Mouse (Mus musculus) macrophage (primary cell): ENCODE measurements around the gene Slc22a14. TPM values are rescaled to one million over a fixed set of nuclear protein-coding genes. Genes with fewer than 3 reads are reported as not detected.
A peak's percentile ranks its signal among the peaks of the same experiment; 100 is the strongest.
"Not testable (repeated sequence)": the region's sequence is repeated elsewhere in the genome, so short reads cannot be mapped to it uniquely, and the experiment has no call there.

ENCODE experiments used
- H3K27ac ChIP-seq: fragments of 350-480 bp; formaldehyde crosslinking; 2 replicates; pipeline ENCODE4 v1.9.0; 2021
- H3K36me3 ChIP-seq: fragments of 350-480 bp; formaldehyde crosslinking; 2 replicates; pipeline ENCODE4 v1.9.0; 2021; ENCODE audit errors: inconsistent target
- H3K4me3 ChIP-seq: fragments of 350-480 bp; formaldehyde crosslinking; 2 replicates; pipeline ENCODE4 v1.9.0; 2021; ENCODE audit errors: inconsistent target
- H3K79me2 ChIP-seq: fragments of 350-480 bp; formaldehyde crosslinking; 2 replicates; pipeline ENCODE4 v1.9.0; 2021; ENCODE audit errors: inconsistent target
- WGBS: methylation state at CpG from one replicate; pipeline ENCODE4 v1.1.7; 2026; ENCODE audit warnings: inconsistent platforms; ENCODE audit not compliant: missing documents; 5-methylcytosine and 5-hydroxymethylcytosine counted together
- polyA plus RNA-seq: library from polyadenylated mRNA; stranded (reverse); fragments of 250-400 nt; gene quantifications from 3 replicates; pipeline ENCODE4 v1.2.4, GENCODE M21; 2018; ENCODE audit warnings: inconsistent platforms

The Slc22a14 gene
- polyA plus RNA-seq, 1 experiment from 2014 or later = not detected

- not testable (repeated sequence) for H3K36me3 ChIP-seq, H3K27ac ChIP-seq, H3K79me2 ChIP-seq, H3K4me3 ChIP-seq
- 96% methylated on average over 4 of the region's 5 CpGs for WGBS
These were observed 90.5 kb downstream of the Slc22a14 start for GRCm38 (mm10) chr9:119274814-119275213.

- Histone ChIP-seq H3K27ac (no peak overlapping the region), H3K36me3 (peaks cover 29% of the 10 kb centered on the region)
- 100% methylated on average over 4 of the region's 4 CpGs for WGBS
These were observed 93.9 kb downstream of the Slc22a14 start for GRCm38 (mm10) chr9:119271496-119271895.

GRCm38 (mm10) chr9:119268588-119269145, 96.7 kb downstream of the Slc22a14 start:
- Histone ChIP-seq H3K27ac (no peak overlapping the region), H3K36me3 (peaks cover 38% of the 10 kb centered on the region), H3K4me3 (no peak overlapping the region), H3K79me2 (no peaks in the 10 kb centered on the region)
- 93% methylated on average over 9 of the region's 11 CpGs for WGBS

More at GRCm38 (mm10) chr9:119271496-119271895, 93.9 kb downstream of the Slc22a14 start:
- Histone ChIP-seq H3K4me3 (no peak overlapping the region), H3K79me2 (no peaks in the 10 kb centered on the region)

- Histone ChIP-seq H3K4me3 (no peak overlapping the region), H3K27ac (no peak overlapping the region), H3K79me2 (no peaks in the 10 kb centered on the region), H3K36me3 (peaks cover 39% of the 10 kb centered on the region)
- 93% methylated on average over 6 of the region's 6 CpGs for WGBS
These were observed 97.2 kb downstream of the Slc22a14 start for GRCm38 (mm10) chr9:119268120-119268519.

GRCm38 (mm10) chr9:119266121-119266395, 99.3 kb downstream of the Slc22a14 start:
- not testable (repeated sequence) for H3K79me2 ChIP-seq, H3K27ac ChIP-seq, H3K4me3 ChIP-seq
- H3K36me3 ChIP-seq = peaks cover 39% of the 10 kb centered on the region
- WGBS = 98% methylated on average over 5 of the region's 5 CpGs

- WGBS = 62% methylated on average over 1 of the region's 1 CpGs
- H3K36me3 ChIP-seq = peaks cover 35% of the 10 kb centered on the region
- not testable (repeated sequence) for H3K79me2 ChIP-seq, H3K27ac ChIP-seq, H3K4me3 ChIP-seq
These were observed 99.8 kb downstream of the Slc22a14 start for GRCm38 (mm10) chr9:119265373-119266120.

- Histone ChIP-seq H3K79me2 (no peaks in the 10 kb centered on the region), H3K36me3 (peaks cover 46% of the 10 kb centered on the region), H3K27ac (no peak overlapping the region), H3K4me3 (no peak overlapping the region)
- WGBS = 71% methylated on average over 4 of the region's 4 CpGs
These were observed 102.3 kb downstream of the Slc22a14 start for GRCm38 (mm10) chr9:119263067-119263466.

GRCm38 (mm10) chr9:119260825-119261224, 104.5 kb downstream of the Slc22a14 start:
- 88% methylated on average over 2 of the region's 2 CpGs for WGBS

GRCm38 (mm10) chr9:119258785-119259184, 106.6 kb downstream of the Slc22a14 start:
- no peaks in the 10 kb centered on the region for H3K79me2 ChIP-seq
- no peak overlapping the region for H3K27ac ChIP-seq
- H3K4me3 ChIP-seq = no peak overlapping the region
- 100% methylated on average over 2 of the region's 2 CpGs for WGBS
- peaks cover 29% of the 10 kb centered on the region for H3K36me3 ChIP-seq

More at GRCm38 (mm10) chr9:119260825-119261224, 104.5 kb downstream of the Slc22a14 start:
- Histone ChIP-seq H3K36me3 (peaks cover 36% of the 10 kb centered on the region), H3K27ac (no peak overlapping the region), H3K4me3 (no peak overlapping the region), H3K79me2 (no peaks in the 10 kb centered on the region)

GRCm38 (mm10) chr9:119258128-119258527, 107.2 kb downstream of the Slc22a14 start:
- no peak overlapping the region for H3K4me3 ChIP-seq
- peaks cover 28% of the 10 kb centered on the region for H3K36me3 ChIP-seq
- no peak overlapping the region for H3K27ac ChIP-seq
- WGBS = 86% methylated on average over 5 of the region's 5 CpGs
- H3K79me2 ChIP-seq = no peaks in the 10 kb centered on the region

- Histone ChIP-seq H3K36me3 (peaks cover 42% of the 10 kb centered on the region), H3K79me2 (no peaks in the 10 kb centered on the region), H3K27ac (no peak overlapping the region), H3K4me3 (no peak overlapping the region)
- WGBS = 98% methylated on average over 12 of the region's 12 CpGs
These were observed 109.2 kb downstream of the Slc22a14 start for GRCm38 (mm10) chr9:119256161-119256560.

- Histone ChIP-seq H3K4me3 (no peak overlapping the region), H3K36me3 (peaks cover 43% of the 10 kb centered on the region), H3K27ac (no peak overlapping the region), H3K79me2 (no peaks in the 10 kb centered on the region)
- WGBS = 90% methylated on average over 1 of the region's 1 CpGs
These were observed 110.3 kb downstream of the Slc22a14 start for GRCm38 (mm10) chr9:119255096-119255495.

- Histone ChIP-seq H3K4me3 (no peak overlapping the region), H3K36me3 (peaks cover 34% of the 10 kb centered on the region), H3K79me2 (no peaks in the 10 kb centered on the region), H3K27ac (no peak overlapping the region)
- 95% methylated on average over 2 of the region's 2 CpGs for WGBS
These were observed 111.2 kb downstream of the Slc22a14 start for GRCm38 (mm10) chr9:119254187-119254586.

GRCm38 (mm10) chr9:119247996-119248395, 117.4 kb downstream of the Slc22a14 start:
- WGBS = 7% methylated on average over 5 of the region's 5 CpGs

GRCm38 (mm10) chr9:119246826-119247225, 118.5 kb downstream of the Slc22a14 start:
- Histone ChIP-seq H3K27ac (peak overlapping the region; percentile 48), H3K36me3 (peaks cover 31% of the 10 kb centered on the region; the same call in 1 of the 2 replicates), H3K4me3 (no peak overlapping the region), H3K79me2 (no peaks in the 10 kb centered on the region)
- 94% methylated on average over 5 of the region's 5 CpGs for WGBS

More at GRCm38 (mm10) chr9:119247996-119248395, 117.4 kb downstream of the Slc22a14 start:
- no peaks in the 10 kb centered on the region for H3K79me2 ChIP-seq
- H3K27ac ChIP-seq = peak overlapping the region; percentile 48
- no peak overlapping the region for H3K4me3 ChIP-seq
- peaks cover 29% of the 10 kb centered on the region for H3K36me3 ChIP-seq
